Mouse (Mus musculus): ENCODE measurements at regions not wholly inside any gene's neighbourhood (a gene's known extent, or its start where the extent isn't known, plus 50 kb on each side); places are given as distances from the start of the nearest gene placed in this dataset.

- no peak overlapping the region for H3K4me3 ChIP-seq (ENCODE audit: low read depth, low read length)
- no peaks in the 10 kb centered on the region for H3K4me1 ChIP-seq (replicated peaks; ENCODE audit: control insufficient read depth, insufficient read depth, low read length)
- H3K9me3 ChIP-seq (ENCODE audit: control insufficient read depth, low read length), result no peaks in the 10 kb centered on the region
- ATAC-seq (ENCODE audit: low FRiP score), result no peak
- no peaks in the 10 kb centered on the region for H3K36me3 ChIP-seq (ENCODE audit: control insufficient read depth, insufficient read depth, low read length)
- no peak overlapping the region for H3K4me2 ChIP-seq (replicated peaks; ENCODE audit: low read depth, low read length)
- no peak overlapping the region for H3K9ac ChIP-seq (ENCODE audit: low read depth, low read length)
- no peaks in the 10 kb centered on the region for H3K27me3 ChIP-seq (ENCODE audit: control insufficient read depth, insufficient read depth, low read length)
- H3K27ac ChIP-seq (ENCODE audit: low read depth, low read length), result no peak overlapping the region
- DNase-seq (ENCODE audit: low spot score), result no peak
- WGBS, result 77% methylated on average over 8 of the region's 8 CpGs
Observed at GRCm38 (mm10) chr11:89932231-89932865, 70.3 kb downstream of the Pctp start.

DNA sequence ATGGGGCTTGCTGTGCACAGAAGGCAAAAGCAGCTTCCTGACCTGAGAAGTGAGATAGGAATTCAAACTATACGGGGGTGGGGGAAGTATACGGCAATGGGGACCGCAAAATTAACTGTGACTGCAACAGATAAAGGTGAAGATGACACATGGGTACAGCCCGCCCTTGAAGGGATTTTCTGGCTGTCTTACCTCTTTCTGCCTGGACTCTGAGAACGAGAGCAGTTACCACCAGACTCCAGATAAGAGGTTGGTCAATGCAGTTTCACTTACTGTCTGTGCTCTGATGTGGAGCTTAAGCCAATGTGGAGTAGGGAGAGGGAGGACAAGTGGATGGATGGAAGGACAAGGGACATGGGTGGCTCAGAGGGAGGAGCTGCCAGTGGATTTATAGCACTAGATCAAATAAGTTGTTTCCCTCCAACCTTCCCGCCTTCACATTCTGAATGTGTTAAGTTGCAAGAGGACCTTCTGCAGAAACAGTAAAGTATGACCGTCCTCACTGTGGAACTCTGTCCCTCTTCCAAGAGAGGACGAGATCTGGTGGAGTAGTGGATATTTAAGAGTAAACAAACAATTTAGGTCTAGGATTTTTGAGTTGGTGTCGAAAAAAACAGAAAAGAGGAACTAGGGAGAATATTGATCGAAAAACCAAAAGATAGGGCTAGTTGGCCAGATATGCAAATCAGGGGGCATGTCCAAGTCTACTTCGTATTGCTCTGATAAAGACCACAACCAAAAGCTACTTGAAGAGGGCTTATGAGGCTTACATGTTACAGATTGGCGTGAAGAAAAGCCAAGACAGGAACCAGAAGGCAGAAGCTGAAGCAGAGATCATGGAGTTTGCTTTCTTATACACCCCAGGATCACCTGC, 73.3 kb downstream of the Pctp start:
- 89% methylated on average over 12 of the region's 12 CpGs for WGBS
- Histone ChIP-seq H3K4me3 (ENCODE audit: low read depth, low read length) (no peak overlapping the region), H3K9me3 (ENCODE audit: control insufficient read depth, low read length) (no peaks in the 10 kb centered on the region), H3K27me3 (ENCODE audit: control insufficient read depth, insufficient read depth, low read length) (no peaks in the 10 kb centered on the region), H3K9ac (ENCODE audit: low read depth, low read length) (no peak overlapping the region), H3K27ac (ENCODE audit: low read depth, low read length) (no peak overlapping the region), H3K36me3 (ENCODE audit: control insufficient read depth, insufficient read depth, low read length) (no peaks in the 10 kb centered on the region), H3K4me2 (replicated peaks; ENCODE audit: low read depth, low read length) (no peak overlapping the region), H3K4me1 (replicated peaks; ENCODE audit: control insufficient read depth, insufficient read depth, low read length) (no peaks in the 10 kb centered on the region)
- ATAC-seq (ENCODE audit: low FRiP score), result no peak
- no peak for DNase-seq (ENCODE audit: low spot score)

DNA sequence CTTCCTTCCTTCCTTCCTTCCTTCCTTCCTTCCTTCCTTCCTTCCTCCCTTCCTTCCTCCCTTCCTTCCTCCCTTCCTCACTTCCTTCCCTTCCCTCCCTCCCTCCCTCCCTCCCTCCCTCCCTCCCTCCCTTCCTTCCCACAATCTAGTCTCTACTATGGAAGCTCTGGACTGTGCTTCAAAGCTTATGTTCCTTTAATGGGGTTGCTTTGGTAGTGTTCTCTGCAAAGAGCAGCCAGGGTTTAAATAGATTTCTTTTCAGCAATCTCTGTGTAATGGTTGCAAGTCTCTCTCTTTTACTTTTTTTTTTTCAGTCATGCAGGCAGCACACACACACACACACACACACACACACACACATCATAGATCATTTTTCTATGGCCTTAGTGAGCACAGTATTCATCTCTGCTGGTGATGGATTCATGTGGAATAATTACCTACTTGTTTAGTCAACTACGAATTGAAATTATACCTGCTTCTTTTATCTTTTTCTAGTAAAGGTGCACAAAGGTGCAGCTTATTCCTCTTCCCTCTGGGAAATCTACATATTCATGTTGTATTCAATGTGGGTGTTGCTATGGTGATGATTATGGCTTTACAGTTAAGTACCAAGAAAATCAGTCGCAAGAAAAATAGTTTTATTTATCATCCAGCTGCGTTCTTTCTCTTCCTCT, 75.1 kb downstream of the Pctp start:
- Histone ChIP-seq H3K36me3 (ENCODE audit: control insufficient read depth, insufficient read depth, low read length) (no peaks in the 10 kb centered on the region), H3K4me3 (ENCODE audit: low read depth, low read length) (no peak overlapping the region), H3K27ac (ENCODE audit: low read depth, low read length) (no peak overlapping the region), H3K9me3 (ENCODE audit: control insufficient read depth, low read length) (no peaks in the 10 kb centered on the region), H3K4me2 (replicated peaks; ENCODE audit: low read depth, low read length) (no peak overlapping the region), H3K4me1 (replicated peaks; ENCODE audit: control insufficient read depth, insufficient read depth, low read length) (no peaks in the 10 kb centered on the region), H3K27me3 (ENCODE audit: control insufficient read depth, insufficient read depth, low read length) (no peaks in the 10 kb centered on the region), H3K9ac (ENCODE audit: low read depth, low read length) (no peak overlapping the region)
- DNase-seq (ENCODE audit: low spot score) (no peak), ATAC-seq (ENCODE audit: low FRiP score) (no peak)
- 90% methylated on average over 3 of the region's 3 CpGs for WGBS

DNA sequence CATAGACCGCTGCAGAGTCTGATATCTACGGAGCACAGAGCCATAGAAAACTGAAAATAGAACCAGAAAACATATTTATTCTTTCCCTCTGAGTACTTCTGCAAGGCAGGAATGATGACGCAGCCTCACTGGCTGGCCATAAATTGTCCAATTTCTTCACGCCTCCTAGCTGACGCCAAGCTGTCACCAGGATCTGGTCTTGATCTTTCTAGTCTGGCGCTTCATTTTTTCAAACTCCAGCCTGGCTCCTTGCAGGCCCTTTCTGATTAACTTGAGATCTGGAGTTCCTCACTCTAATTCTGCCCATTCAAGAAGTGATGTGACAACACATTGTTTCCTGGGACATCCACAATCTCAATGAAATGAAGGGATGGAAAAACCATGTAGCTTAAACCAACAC, 80.1 kb downstream of the Pctp start:
- DNase-seq (ENCODE audit: low spot score), result no peak
- 87% methylated on average over 6 of the region's 6 CpGs for WGBS
- no peak overlapping the region for H3K4me3 ChIP-seq (ENCODE audit: low read depth, low read length)
- no peaks in the 10 kb centered on the region for H3K36me3 ChIP-seq (ENCODE audit: control insufficient read depth, insufficient read depth, low read length)
- H3K4me1 ChIP-seq (replicated peaks; ENCODE audit: control insufficient read depth, insufficient read depth, low read length), result no peaks in the 10 kb centered on the region
- no peak overlapping the region for H3K9ac ChIP-seq (ENCODE audit: low read depth, low read length)
- H3K27me3 ChIP-seq (ENCODE audit: control insufficient read depth, insufficient read depth, low read length), result no peaks in the 10 kb centered on the region
- no peak overlapping the region for H3K27ac ChIP-seq (ENCODE audit: low read depth, low read length)
- no peaks in the 10 kb centered on the region for H3K9me3 ChIP-seq (ENCODE audit: control insufficient read depth, low read length)
- ATAC-seq (ENCODE audit: low FRiP score), result no peak
- no peak overlapping the region for H3K4me2 ChIP-seq (replicated peaks; ENCODE audit: low read depth, low read length)

DNA sequence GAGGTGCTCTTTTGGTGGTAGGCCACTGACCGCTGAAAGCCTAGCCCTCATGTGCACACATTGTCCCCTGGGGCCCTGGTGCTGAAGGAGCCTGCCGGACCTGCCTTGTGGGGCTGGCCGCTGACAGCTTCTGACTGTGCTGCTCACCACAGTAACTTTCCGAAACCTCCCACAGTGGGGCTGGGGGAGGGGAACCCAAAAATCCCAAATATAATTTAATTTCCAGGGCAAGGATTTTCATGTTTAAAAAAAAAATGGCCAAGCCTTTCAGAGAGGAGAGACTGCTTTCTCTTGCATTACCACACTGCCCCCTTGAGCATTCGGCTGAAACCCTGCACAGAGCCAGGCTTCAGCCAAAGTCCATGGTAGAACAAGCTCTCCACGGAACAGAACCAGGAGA, 81.5 kb downstream of the Pctp start:
- Histone ChIP-seq H3K4me1 (replicated peaks; ENCODE audit: control insufficient read depth, insufficient read depth, low read length) (no peaks in the 10 kb centered on the region), H3K9ac (ENCODE audit: low read depth, low read length) (no peak overlapping the region), H3K27ac (ENCODE audit: low read depth, low read length) (no peak overlapping the region), H3K27me3 (ENCODE audit: control insufficient read depth, insufficient read depth, low read length) (no peaks in the 10 kb centered on the region), H3K36me3 (ENCODE audit: control insufficient read depth, insufficient read depth, low read length) (no peaks in the 10 kb centered on the region), H3K9me3 (ENCODE audit: control insufficient read depth, low read length) (no peaks in the 10 kb centered on the region), H3K4me2 (replicated peaks; ENCODE audit: low read depth, low read length) (no peak overlapping the region), H3K4me3 (ENCODE audit: low read depth, low read length) (no peak overlapping the region)
- DNase-seq (ENCODE audit: low spot score) (peak; percentile 28), ATAC-seq (ENCODE audit: low FRiP score) (no peak)
- WGBS, result 52% methylated on average over 6 of the region's 6 CpGs

GRCm38 (mm10) chr11:89915795-89916194, 86.9 kb downstream of the Pctp start:
- no peak overlapping the region for H3K4me2 ChIP-seq (replicated peaks; ENCODE audit: low read depth, low read length)
- no peaks in the 10 kb centered on the region for H3K36me3 ChIP-seq (ENCODE audit: control insufficient read depth, insufficient read depth, low read length)
- H3K27ac ChIP-seq (ENCODE audit: low read depth, low read length), result no peak overlapping the region
- no peak for ATAC-seq (ENCODE audit: low FRiP score)
- no peaks in the 10 kb centered on the region for H3K4me1 ChIP-seq (replicated peaks; ENCODE audit: control insufficient read depth, insufficient read depth, low read length)
- no peak for DNase-seq (ENCODE audit: low spot score)
- H3K9me3 ChIP-seq (ENCODE audit: control insufficient read depth, low read length), result no peaks in the 10 kb centered on the region
- no peak overlapping the region for H3K9ac ChIP-seq (ENCODE audit: low read depth, low read length)
- H3K4me3 ChIP-seq (ENCODE audit: low read depth, low read length), result no peak overlapping the region
- H3K27me3 ChIP-seq (ENCODE audit: control insufficient read depth, insufficient read depth, low read length), result no peaks in the 10 kb centered on the region
- 85% methylated on average over 4 of the region's 4 CpGs for WGBS

DNA sequence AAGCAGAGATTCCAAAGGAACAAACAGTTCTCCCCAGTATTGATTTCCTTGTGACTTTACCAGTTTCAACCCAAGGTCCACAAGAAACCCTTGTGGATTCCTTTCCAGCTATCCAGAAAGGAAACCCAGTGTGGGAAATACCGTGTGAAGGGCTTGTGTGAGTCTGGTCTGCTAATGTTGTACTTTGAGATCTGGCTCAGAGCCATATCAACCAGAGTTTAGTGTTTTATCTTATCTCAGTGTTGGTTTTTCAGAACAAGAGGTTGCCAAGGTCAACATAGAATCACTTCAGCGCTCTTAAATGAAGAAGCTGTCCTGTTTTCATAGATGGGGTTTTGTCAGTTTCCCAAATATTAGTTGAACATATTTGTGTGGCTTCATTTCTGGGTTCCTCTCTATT, 88.1 kb downstream of the Pctp start:
- Histone ChIP-seq H3K36me3 (ENCODE audit: control insufficient read depth, insufficient read depth, low read length) (no peaks in the 10 kb centered on the region), H3K9me3 (ENCODE audit: control insufficient read depth, low read length) (no peaks in the 10 kb centered on the region), H3K4me1 (replicated peaks; ENCODE audit: control insufficient read depth, insufficient read depth, low read length) (no peaks in the 10 kb centered on the region), H3K27me3 (ENCODE audit: control insufficient read depth, insufficient read depth, low read length) (no peaks in the 10 kb centered on the region), H3K4me3 (ENCODE audit: low read depth, low read length) (no peak overlapping the region), H3K9ac (ENCODE audit: low read depth, low read length) (no peak overlapping the region), H3K4me2 (replicated peaks; ENCODE audit: low read depth, low read length) (no peak overlapping the region), H3K27ac (ENCODE audit: low read depth, low read length) (no peak overlapping the region)
- 90% methylated on average over 2 of the region's 2 CpGs for WGBS
- no peak for DNase-seq (ENCODE audit: low spot score)
- ATAC-seq (ENCODE audit: low FRiP score), result no peak

DNA sequence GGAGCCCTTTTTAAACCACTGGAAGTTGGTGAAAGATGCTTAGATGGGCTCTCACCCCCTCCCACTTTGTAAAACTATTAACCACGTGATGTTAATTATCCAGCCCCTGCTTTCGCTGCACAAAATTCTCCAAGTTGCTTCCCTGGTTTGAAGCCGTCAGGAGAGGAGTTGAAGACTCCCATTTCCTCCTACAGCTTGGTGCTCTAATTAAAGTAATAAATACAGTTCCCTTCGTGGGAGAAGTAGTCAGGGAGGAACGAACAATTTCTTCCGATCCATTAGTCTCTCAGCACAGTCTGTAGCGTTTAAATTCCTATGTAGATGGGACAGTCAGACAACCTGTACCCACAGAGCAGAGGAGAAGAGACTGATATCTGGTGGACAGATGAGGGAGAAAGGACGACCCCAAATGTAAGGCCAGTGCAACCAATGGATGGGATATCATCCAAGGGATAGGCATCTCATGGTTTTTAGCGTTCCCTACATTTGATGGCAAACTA, 101.4 kb downstream of the Pctp start:
- Histone ChIP-seq H3K36me3 (ENCODE audit: control insufficient read depth, insufficient read depth, low read length) (no peaks in the 10 kb centered on the region), H3K27ac (ENCODE audit: low read depth, low read length) (no peak overlapping the region), H3K4me2 (replicated peaks; ENCODE audit: low read depth, low read length) (no peak overlapping the region), H3K9ac (ENCODE audit: low read depth, low read length) (no peak overlapping the region), H3K9me3 (ENCODE audit: control insufficient read depth, low read length) (no peaks in the 10 kb centered on the region), H3K4me1 (replicated peaks; ENCODE audit: control insufficient read depth, insufficient read depth, low read length) (no peaks in the 10 kb centered on the region), H3K4me3 (ENCODE audit: low read depth, low read length) (no peak overlapping the region), H3K27me3 (ENCODE audit: control insufficient read depth, insufficient read depth, low read length) (no peaks in the 10 kb centered on the region)
- DNase-seq (ENCODE audit: low spot score) (no peak), ATAC-seq (ENCODE audit: low FRiP score) (no peak)
- 79% methylated on average over 9 of the region's 9 CpGs for WGBS

Measured in hindbrain, embryonic 11.5 days (tissue).